Mouse (Mus musculus): ENCODE measurements around the gene Fbxo21. TPM values are rescaled to one million over a fixed set of nuclear protein-coding genes. Genes with fewer than 3 reads are reported as not detected.

Gene Fbxo21
- polyA plus RNA-seq, 1 experiment: 12.9 TPM

DNA sequence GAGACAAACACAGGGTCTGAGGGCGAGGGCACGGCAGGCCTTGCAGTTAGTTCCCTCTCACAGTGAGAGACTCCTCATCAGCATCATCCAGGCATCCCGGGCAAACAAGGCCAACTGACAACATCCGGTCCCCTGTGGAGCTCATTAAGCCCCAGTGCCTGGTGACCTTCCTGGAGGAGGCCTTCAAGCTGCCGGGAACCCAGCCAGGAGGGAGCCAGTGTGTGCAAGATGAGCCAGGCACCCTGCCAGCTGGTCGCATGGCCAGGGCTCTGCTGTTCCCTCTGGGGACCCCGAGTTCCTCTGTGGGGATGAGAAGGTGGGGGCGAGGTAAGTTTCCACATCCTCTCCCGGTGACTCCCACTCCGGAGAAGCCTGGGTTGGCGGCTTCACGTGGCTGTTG is 38.5 kb downstream of the Fbxo21 start:
- WGBS: 29% methylated on average over 12 of the region's 12 CpGs
- no peak overlapping the region for H3K27ac ChIP-seq (ENCODE audit: insufficient read depth, low read depth, low read length)

GRCm38 (mm10) chr5:118015669-118016068 is 39.1 kb downstream of the Fbxo21 start:
- no peaks in the 10 kb centered on the region for H3K36me3 ChIP-seq (ENCODE audit: control insufficient read depth, insufficient read depth, low read length)
- WGBS: 81% methylated on average over 2 of the region's 2 CpGs
- no peaks in the 10 kb centered on the region for H3K27me3 ChIP-seq (ENCODE audit: control insufficient read depth, insufficient read depth, low read length)
- H3K27ac ChIP-seq (ENCODE audit: insufficient read depth, low read depth, low read length): no peak overlapping the region
- TF ChIP-seq CTCF (IDR thresholded peaks at IDR 0.05; ENCODE audit: extremely low read depth, insufficient read length, insufficient replicate concordance, low read depth, low read length): no peak
- no peak for TF ChIP-seq POLR2A (IDR thresholded peaks at IDR 0.05; ENCODE audit: low read depth, low read length)
- H3K4me1 ChIP-seq (ENCODE audit: control insufficient read depth, insufficient read depth, insufficient read length, low read length): no peaks in the 10 kb centered on the region
- no peak overlapping the region for H3K4me3 ChIP-seq (ENCODE audit: low read depth, low read length)

More for the DNA sequence above, 38.5 kb downstream of the Fbxo21 start:
- H3K4me1 ChIP-seq (ENCODE audit: control insufficient read depth, insufficient read depth, insufficient read length, low read length): no peaks in the 10 kb centered on the region
- H3K4me3 ChIP-seq (ENCODE audit: low read depth, low read length): no peak overlapping the region
- no peaks in the 10 kb centered on the region for H3K27me3 ChIP-seq (ENCODE audit: control insufficient read depth, insufficient read depth, low read length)
- TF ChIP-seq POLR2A (IDR thresholded peaks at IDR 0.05; ENCODE audit: low read depth, low read length) (no peak), CTCF (IDR thresholded peaks at IDR 0.05; ENCODE audit: extremely low read depth, insufficient read length, insufficient replicate concordance, low read depth, low read length) (no peak)
- H3K36me3 ChIP-seq (ENCODE audit: control insufficient read depth, insufficient read depth, low read length): no peaks in the 10 kb centered on the region

DNA sequence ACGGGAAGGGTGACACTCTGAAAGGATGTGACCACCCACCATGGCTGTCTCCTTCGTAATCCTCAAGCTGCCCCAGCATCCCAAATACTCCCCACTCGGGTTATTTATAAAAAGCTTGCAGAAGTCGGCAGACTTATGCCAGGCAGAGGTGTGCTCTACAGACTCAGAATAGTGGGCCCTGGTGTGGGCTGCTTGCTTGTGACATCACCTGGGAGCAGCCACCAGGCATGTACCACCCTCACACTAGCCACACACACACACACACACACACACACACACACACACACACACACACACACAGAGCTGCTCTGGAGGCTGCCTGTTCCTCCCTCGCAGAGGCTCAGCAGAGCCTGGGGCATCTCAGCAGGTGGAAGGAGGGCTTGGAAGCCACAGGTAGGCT is 41.0 kb downstream of the Fbxo21 start:
- 51% methylated on average over 5 of the region's 5 CpGs for WGBS
- H3K36me3 ChIP-seq (ENCODE audit: control insufficient read depth, insufficient read depth, low read length): no peaks in the 10 kb centered on the region
- TF ChIP-seq POLR2A (IDR thresholded peaks at IDR 0.05; ENCODE audit: low read depth, low read length) (no peak), CTCF (IDR thresholded peaks at IDR 0.05; ENCODE audit: extremely low read depth, insufficient read length, insufficient replicate concordance, low read depth, low read length) (no peak)
- no peak overlapping the region for H3K4me3 ChIP-seq (ENCODE audit: low read depth, low read length)
- H3K4me1 ChIP-seq (ENCODE audit: control insufficient read depth, insufficient read depth, insufficient read length, low read length): no peaks in the 10 kb centered on the region
- no peak overlapping the region for H3K27ac ChIP-seq (ENCODE audit: insufficient read depth, low read depth, low read length)
- no peaks in the 10 kb centered on the region for H3K27me3 ChIP-seq (ENCODE audit: control insufficient read depth, insufficient read depth, low read length)

GRCm38 (mm10) chr5:118019905-118020304 is 43.4 kb downstream of the Fbxo21 start:
- no peak for TF ChIP-seq POLR2A (IDR thresholded peaks at IDR 0.05; ENCODE audit: low read depth, low read length)
- no peak for TF ChIP-seq CTCF (IDR thresholded peaks at IDR 0.05; ENCODE audit: extremely low read depth, insufficient read length, insufficient replicate concordance, low read depth, low read length)
- Histone ChIP-seq H3K36me3 (ENCODE audit: control insufficient read depth, insufficient read depth, low read length) (no peaks in the 10 kb centered on the region), H3K4me3 (ENCODE audit: low read depth, low read length) (no peak overlapping the region), H3K4me1 (ENCODE audit: control insufficient read depth, insufficient read depth, insufficient read length, low read length) (no peaks in the 10 kb centered on the region), H3K27me3 (ENCODE audit: control insufficient read depth, insufficient read depth, low read length) (no peaks in the 10 kb centered on the region), H3K27ac (ENCODE audit: insufficient read depth, low read depth, low read length) (no peak overlapping the region)
- WGBS: 61% methylated on average over 11 of the region's 11 CpGs

DNA sequence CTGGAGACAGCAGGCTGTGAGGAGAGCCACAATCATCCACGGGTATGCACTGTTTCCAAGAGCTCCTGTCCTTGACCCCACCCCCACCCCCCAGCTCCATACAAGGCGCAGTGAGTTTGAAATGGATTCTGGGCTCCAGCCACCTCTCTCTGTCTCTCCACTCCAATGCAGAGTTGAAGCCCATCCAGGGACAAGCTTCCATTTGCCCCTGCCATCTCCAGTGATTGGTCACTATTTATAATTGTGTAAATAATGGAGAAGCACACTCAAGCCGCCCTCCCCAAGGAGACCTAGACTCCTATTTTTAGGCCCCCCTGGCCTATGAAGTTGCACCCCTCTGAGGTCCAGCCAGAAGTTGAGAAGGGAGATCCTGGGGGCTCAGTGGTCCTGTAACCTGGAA is 46.5 kb downstream of the Fbxo21 start:
- H3K27ac ChIP-seq (ENCODE audit: insufficient read depth, low read depth, low read length): no peak overlapping the region
- 42% methylated on average over 3 of the region's 3 CpGs for WGBS
- H3K4me1 ChIP-seq (ENCODE audit: control insufficient read depth, insufficient read depth, insufficient read length, low read length): peaks cover 7% of the 10 kb centered on the region
- no peaks in the 10 kb centered on the region for H3K36me3 ChIP-seq (ENCODE audit: control insufficient read depth, insufficient read depth, low read length)
- H3K4me3 ChIP-seq (ENCODE audit: low read depth, low read length): no peak overlapping the region
- peaks cover 22% of the 10 kb centered on the region for H3K27me3 ChIP-seq (ENCODE audit: control insufficient read depth, insufficient read depth, low read length)
- TF ChIP-seq CTCF (IDR thresholded peaks at IDR 0.05; ENCODE audit: extremely low read depth, insufficient read length, insufficient replicate concordance, low read depth, low read length) (no peak), POLR2A (IDR thresholded peaks at IDR 0.05; ENCODE audit: low read depth, low read length) (no peak)

DNA sequence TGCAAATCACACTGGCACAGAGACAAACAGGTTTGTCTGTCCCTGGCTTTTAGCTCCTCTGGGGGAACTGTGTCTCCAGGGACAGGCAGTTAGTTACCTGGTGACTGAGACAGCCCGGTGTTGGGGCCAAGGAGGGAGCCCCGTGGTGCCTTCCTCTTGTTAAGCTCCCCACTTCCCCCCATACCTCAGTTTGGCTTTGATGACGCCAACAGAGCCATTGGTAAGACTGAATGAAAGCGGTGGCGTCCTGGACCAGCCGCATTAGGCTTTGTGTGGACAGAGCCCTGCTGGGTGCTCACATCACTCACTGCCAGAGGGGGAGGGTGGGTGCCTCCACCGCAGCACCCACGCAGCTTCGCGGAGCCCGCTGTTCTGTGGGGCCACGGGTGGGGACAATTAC is 49.4 kb downstream of the Fbxo21 start:
- no peak overlapping the region for H3K27ac ChIP-seq (ENCODE audit: insufficient read depth, low read depth, low read length)
- 28% methylated on average over 12 of the region's 12 CpGs for WGBS
- peaks cover 31% of the 10 kb centered on the region for H3K27me3 ChIP-seq (ENCODE audit: control insufficient read depth, insufficient read depth, low read length)
- peaks cover 23% of the 10 kb centered on the region for H3K4me1 ChIP-seq (ENCODE audit: control insufficient read depth, insufficient read depth, insufficient read length, low read length)
- H3K36me3 ChIP-seq (ENCODE audit: control insufficient read depth, insufficient read depth, low read length): no peaks in the 10 kb centered on the region
- no peak overlapping the region for H3K4me3 ChIP-seq (ENCODE audit: low read depth, low read length)
- TF ChIP-seq CTCF (IDR thresholded peaks at IDR 0.05; ENCODE audit: extremely low read depth, insufficient read length, insufficient replicate concordance, low read depth, low read length) (no peak), POLR2A (IDR thresholded peaks at IDR 0.05; ENCODE audit: low read depth, low read length) (no peak)

- 13% methylated on average over 13 of the region's 13 CpGs for WGBS
- H3K36me3 ChIP-seq (ENCODE audit: control insufficient read depth, insufficient read depth, low read length): no peaks in the 10 kb centered on the region
- H3K4me1 ChIP-seq (ENCODE audit: control insufficient read depth, insufficient read depth, insufficient read length, low read length): peaks cover 23% of the 10 kb centered on the region
- no peak overlapping the region for H3K4me3 ChIP-seq (ENCODE audit: low read depth, low read length)
- no peak for TF ChIP-seq POLR2A (IDR thresholded peaks at IDR 0.05; ENCODE audit: low read depth, low read length)
- TF ChIP-seq CTCF (IDR thresholded peaks at IDR 0.05; ENCODE audit: extremely low read depth, insufficient read length, insufficient replicate concordance, low read depth, low read length): no peak
- H3K27ac ChIP-seq (ENCODE audit: insufficient read depth, low read depth, low read length): no peak overlapping the region
- peaks cover 31% of the 10 kb centered on the region for H3K27me3 ChIP-seq (ENCODE audit: control insufficient read depth, insufficient read depth, low read length)
Observed at GRCm38 (mm10) chr5:118026343-118026742, 49.8 kb downstream of the Fbxo21 start.
